Mouse (Mus musculus) adrenal gland, postnatal 25 days (tissue): ENCODE data around the gene Oser1. TPM values are rescaled to one million over a fixed set of nuclear protein-coding genes. Genes with fewer than 3 reads are reported as not detected.
"Not testable (repeated sequence)": the region's sequence is repeated elsewhere in the genome, so short reads cannot be mapped to it uniquely, and the experiment has no call there.

Source experiments
- DNase-seq: peaks from one replicate; pipeline ENCODE4 v3.0.0; 2021; ENCODE audit warnings: mixed read lengths
- total RNA-seq: library from RNA; stranded (reverse); gene quantifications from 2 replicates; pipeline ENCODE4 v1.2.3, GENCODE M21; 2021

The Oser1 gene
- total RNA-seq, 1 experiment from 2014 or later: 34.2 TPM

DNA sequence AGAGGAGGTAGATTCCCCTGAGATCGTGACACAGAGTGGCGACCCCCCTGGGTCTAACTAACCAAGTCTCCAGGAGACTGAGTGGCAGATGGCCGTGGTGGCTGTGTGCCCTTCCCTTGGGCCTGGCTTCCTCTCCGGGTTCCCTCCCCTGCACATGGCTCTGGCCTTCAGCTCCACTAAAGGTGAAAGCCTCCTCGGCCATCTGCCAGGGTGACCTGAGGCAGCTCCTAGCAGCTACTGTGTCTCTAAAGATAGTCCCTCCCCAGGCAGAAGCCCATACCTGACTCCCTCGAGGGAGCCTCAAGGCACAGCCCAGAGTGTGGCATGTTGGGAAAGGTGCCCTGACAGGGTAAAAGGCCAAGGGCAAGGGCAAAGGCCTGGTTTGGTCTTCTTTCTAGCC lies 19.0 kb upstream of the Oser1 start:
- DNase-seq: no peak

DNA sequence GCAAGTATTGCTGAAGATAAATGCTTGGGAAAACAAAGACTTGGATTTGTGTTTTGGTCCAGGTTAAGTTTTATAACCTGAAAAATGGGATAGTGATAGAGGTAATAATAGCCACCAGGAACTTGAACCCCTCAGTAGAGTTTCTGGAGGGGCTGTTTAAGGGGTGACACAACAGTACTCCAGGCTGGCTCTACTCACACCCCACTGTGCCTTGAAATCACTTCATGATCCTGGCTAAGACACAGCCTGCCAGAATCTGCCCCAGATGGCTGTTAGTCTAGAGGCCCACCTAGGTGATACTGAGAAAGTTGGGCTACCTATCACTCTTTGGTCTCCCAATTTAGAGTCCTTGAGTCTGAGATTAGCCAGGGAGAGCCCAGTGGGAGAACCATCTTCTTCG lies 15.0 kb upstream of the Oser1 start:
- no peak for DNase-seq

DNA sequence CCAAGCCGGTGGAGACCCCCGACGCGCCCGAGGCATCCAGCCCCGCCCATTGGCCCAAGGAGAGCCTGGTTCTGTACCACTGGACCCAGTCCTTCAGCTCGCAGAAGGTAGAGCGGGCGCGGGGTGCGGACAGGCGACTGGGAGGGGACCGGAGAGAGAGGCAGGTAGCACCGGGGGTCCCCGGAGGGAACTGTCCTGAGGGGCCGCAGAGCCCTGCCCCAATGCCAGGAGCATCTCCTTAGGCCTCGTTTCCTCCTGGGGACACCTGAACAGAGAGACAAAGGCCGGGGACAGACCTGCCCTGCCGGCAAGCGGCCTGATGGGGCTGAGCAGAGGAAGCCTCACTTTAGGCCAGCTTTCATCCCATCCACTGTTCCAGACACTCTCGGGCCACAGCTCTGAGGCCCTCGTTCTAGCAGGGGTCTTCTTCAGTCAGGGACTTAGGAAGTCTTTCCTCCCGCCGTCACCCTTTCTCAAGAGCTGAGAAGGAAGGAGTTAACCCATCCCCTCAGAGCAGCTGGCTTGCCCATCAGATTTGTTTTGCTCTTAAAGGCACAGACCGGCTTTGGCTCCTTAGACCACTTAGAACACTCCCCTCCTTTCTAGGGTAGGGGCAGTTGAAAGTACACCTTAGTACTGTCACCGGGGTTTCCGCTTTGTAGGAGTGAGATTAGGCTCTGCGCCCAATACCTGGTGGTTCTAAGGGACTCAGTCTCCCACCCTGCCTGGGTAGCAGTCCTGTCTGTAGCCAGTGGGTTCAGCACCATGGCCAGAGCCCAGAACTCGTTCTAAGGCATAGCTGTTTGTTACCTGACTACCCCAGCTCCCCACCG lies 14.3 kb upstream of the Oser1 start:
- peak; percentile 68 for DNase-seq

DNA sequence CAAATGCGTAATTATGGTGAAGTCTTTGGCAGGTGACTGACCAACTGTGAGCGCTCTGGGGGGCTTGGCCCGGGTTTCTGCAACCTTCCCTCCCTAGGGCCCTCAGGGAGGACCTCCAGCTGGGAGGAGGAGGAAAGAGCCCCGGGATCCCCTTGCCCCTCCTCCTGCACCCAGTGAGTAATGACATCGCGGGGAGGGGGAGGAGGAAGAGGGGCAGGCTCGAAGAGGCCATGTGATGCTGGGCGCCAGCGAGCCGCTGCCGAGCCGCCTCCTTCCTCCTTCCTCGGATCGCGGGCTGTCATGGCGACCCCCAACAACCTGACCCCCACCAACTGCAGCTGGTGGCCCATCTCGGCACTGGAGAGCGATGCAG lies 13.7 kb upstream of the Oser1 start, which contains the start of gene Gdap1l1:
Gdap1l1 (plus strand) TSS at position 231 of the 373 bp plus-strand sequence.
- peak; percentile 52 for DNase-seq

DNA sequence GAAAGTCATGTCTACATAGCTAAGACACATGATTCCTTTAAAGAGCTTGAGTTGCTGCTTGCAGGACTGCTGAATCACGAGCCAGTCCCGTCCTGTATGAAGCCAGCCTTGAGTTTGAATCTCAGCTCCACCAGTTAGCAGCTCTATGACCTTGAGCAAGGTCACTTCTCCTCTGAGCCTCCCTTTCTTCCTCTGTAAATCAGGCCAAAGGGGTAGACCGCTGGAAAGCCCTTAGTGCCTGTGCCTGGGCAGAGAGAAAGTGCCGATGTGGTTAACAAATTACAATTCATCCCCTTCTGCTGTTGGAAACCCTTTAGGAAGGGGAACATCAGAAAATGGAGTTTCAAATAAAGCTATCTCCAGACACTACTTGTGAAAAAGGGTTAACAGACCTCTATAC lies 13.3 kb upstream of the Oser1 start:
- DNase-seq: no peak

DNA sequence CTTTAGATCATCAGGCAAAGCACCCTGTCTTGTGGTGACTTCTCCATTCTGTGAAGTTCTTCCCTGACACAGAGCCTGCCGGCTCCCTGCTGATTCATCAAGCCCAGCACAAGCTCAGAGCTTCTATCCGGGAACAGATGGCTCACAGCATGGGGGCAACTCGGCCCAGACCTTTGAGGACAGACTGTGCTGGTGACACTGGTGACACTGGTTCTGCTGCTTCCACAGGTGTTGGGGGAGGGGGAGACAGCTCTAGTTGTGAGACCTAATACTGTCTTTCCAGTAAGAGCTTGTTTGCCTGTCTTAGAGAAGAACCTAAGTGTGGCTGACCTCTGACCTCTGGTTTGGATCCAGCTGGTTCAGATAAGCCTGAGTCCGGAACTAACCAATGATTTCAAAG lies 9.5 kb upstream of the Oser1 start:
- no peak for DNase-seq

DNA sequence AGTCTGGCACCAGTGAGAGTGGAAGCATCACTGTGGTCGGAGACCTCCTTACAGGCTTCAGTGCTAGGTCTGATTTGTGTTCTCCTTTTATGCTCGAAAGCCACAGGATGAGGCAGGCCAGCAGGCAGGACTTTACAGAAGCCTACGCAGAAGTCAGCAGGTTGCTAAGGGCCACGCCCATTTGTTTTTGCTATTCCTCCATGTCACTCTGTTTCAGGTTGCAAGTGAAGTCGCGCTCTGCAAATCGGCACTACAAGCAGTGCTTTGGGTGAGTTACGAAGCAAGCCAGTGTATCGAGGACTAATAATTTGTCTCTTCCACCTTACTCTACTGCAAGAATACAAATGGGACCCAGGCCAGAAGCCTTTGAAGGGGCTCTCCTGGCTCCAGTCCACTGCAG lies 6.8 kb upstream of the Oser1 start:
- no peak for DNase-seq

DNA sequence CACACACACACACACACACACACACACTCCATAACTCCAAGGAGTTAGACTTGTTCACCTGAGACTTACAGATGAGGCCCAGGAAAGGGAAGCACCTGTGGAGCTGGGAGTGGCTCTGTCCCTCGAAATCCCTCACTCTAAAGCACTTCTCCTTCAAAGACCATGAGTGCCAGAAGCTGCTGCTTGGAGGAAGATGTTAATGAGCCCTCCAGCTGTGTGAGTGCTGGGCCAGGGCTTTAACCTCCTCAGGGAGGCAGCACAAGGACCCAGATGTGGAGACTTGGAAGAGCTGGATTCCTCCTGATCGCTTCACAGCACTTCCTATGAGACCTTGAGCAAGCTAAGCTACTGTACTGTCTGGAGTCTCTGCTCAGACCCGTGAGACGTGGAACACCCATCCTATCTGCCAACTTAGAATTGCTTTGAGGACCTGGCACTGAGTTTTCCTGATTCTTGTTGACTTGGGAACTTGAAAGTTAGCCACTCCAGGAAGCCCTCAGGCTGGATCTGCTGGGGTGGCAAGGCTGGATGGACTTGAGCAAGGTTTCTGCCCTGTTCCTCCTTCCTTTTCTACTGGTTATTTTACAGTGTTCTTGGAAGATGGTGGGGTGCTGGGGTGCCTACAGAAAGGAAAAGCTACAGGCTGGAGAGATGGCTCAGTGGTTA lies 4.0 kb upstream of the Oser1 start:
- no peak for DNase-seq

DNA sequence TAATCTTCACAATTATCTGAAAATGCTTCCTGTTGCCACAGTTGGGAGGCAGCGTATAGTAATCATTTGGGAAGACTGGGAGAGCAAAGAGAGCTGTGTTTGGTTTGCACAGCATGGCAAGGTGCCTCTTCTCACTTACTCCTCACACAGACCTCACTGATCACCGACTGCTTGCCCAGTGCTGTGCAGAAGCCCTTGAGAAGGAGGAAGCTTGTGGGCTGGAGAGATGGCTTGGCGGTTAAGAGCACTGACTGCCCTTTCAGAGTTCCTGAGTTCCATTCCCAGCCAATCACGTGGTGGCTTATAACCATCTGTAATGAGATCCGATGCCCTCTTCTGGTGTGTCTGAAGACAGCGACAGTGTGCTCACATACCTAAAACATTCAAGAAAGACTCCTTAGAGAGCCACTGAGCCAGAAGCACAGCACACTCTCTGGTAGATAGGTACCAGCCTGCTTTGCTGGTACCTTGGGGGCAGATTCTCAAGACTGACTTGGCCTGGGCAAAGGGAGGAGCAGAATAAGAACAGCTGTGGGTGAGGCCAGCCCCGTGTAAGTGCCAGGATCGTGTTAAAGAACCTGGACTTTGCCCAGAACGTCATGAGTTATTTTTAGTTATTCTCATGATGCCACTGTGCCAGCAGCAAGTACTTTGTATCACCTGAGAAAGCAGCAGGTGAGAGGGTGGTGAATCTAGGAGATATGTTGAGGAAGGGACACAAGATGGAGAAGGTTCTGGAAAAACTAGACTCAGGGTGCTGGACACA lies 1.4 kb downstream of the Oser1 start:
- no peak for DNase-seq

DNA sequence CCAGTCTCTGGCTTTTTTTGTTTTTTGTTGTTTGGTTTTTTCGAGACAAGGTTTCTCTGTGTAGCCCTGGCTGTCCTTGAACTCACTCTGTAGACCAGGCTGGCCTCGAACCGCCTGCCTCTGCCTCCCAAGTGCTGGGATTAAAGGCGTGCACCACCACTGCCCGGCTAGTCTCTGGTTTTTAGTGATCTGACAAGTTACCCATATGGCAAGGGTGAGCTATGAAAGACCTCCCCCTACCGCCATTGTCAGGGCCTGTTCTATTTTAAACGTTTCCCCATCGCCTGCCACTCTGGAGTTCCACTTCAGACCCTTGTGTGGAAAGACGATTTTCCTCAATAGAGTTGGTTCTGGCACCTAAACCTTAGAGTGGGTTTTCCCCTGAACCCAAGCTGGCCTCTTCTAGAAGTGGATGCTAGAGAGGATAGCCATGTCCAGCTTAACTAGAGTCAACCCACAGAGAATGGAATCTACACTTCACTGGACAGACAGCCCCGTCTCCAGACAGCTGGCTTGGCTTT lies 4.1 kb downstream of the Oser1 start:
- no peak for DNase-seq

DNA sequence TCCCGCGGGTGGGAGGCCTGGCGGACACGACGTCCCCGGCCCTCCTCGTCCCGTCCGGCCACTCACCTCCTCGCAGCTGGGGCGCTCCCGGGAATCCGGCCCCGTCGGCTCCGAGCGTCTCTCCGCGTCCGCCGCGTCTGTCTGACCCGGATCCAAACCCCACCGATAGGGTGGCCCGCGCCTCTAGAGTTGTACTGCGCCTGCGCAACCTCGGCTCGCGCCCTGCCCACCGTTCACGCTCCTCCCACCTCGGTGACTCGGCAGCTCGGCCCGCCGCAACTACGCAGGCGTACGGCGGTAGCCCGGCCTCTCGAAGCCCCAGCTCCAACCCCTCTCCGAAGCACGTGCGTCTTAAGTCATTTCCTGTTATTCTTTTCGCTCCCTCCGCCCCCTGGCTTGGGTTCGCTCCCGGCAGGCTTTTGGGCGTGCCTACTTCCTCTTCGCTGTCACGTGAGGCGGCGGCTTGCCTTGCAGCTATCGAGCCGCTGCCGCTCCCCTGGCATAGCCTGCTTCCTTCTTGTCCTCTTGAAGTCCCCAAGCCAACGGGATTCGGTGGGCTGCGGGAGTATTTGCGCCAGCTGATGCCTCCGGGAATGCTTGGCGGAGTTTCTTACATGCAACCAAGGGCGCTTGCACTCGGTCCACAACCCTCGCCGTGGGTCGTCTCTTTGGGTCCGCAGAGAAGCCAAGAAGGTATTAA lies 5.0 kb downstream of the Oser1 start:
- DNase-seq: peak; percentile 99

DNA sequence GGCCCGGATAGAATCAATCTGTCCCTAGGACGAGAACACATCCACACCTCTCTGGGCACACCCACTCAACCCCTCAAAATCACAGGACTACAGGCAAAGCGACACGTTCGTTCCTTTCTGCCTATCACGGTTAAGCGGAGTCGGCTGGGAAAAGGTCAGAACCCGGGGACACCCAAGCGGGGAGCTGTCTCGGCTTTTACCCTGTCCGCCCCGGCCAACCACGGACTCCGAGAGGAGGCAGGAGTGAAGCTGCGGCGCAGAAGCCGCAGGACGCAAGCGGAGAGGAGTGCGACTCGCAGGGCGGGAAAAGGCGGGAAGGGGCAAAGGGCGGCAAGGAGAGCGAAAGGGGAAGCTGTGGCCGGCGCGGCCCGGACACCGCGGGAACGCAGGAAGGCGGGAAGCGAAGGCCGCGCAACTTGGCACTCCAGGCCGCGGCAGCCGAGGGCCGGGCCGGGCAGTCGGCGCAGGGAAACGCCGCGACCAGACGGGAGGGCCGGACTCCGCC lies 5.6 kb downstream of the Oser1 start:
- DNase-seq: no peak

DNA sequence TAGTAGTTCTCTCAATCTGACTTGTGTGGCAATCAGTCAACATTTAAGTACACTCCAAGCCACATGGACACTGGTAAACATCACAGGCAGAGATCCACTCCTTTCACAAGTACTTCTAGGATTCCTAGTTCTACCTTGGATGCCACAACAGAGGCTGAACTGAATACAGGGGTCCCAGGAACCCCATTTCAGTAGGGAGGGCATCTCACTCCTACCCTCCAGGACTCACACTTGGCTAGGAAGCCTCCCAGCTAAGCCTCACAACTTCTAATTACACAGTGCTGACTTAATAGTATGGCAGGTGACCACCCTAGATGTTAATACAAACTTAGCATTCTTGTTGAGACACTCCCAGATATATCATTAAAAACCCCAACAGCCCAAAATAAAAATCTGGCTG lies 6.7 kb downstream of the Oser1 start:
- no peak for DNase-seq

DNA sequence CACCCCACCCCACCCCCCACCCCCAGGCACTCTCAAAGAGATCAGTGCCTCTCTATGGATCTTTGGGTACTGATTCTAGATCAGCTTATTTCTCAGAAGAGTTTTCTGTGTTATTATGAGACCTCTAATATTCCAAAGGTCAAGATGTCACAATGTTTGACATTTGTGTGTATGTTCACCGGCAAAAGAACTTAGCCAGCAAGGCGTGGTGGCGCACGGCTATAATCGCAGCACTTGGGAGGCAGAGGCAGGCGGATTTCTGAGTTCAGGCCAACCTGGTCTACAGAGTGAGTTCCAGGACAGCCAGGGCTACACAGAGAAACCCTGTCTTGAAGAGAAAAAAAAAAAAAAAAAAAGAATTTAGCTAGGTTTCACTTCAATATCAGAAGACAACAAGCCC lies 7.5 kb downstream of the Oser1 start:
- no peak for DNase-seq

DNA sequence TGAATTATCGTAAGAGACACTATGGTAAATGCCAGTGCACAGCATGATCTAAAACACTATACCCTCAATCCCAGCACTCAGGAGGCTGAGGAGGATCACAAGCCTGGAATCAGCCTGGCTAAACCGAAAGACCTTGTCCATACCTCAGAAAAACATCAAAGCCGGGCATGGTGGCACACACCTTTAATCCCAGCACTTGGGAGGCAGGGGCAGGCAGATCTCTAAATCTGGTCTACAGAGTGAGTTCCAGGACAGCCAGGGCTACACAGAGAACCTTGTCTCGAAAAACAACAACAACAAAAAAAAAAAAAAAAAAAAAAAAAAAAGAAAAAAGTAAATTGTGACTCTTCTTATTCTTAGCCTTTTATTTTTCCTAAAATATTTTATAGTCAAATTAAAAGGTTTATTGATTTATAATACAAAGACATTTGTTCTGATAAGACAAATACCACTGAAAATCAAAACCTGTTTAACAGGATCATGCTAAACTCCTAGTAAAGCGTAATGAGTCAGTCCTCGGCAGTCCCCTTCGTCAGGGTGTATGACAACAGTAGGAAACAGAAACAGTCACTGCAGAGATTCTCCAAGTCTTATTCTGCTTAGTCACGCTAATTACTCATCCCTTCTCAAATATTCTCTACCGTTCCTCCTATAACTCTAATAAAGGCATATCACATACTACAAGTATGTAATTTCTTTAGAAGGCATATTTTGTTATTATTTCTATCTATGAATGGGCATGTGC lies 11.5 kb downstream of the Oser1 start:
- DNase-seq: no peak

DNA sequence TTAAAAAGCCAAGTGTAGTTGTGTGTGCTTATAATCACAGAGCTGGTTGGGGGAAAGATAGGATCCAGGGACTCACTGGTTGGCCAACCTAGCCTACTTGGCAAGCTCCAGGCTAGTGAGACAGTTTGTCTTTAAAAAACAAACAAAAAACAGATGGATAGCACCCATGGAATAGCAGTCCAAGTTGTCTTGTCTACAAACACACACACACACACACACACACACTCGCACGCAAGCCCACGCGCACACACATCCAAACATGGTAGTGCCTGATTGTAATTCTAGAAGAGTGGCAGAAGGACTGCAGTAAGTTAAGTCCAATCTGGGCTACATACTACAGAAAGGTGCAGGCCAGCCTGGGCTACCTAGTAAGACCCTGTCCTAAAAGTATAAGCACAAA lies 12.1 kb downstream of the Oser1 start:
- DNase-seq: no peak

DNA sequence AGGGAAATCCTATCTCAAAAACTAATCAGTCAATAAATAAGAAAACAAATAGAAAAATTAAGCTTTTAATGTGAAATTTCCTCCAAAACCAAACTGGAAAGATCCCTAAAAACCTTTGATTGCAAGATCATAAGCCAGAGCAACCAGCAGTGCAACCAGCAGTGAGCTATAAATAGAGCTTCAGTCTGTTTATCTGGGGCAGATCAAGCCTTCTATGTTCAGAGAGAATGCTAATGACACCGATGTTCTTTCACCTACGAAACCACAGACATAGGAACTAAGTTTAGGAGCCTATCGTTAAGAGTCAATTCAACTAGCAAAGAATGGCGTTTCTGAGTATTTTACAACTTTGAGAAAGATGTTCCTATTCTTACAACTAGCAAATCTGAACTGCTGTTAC lies 12.7 kb downstream of the Oser1 start:
- DNase-seq: no peak

DNA sequence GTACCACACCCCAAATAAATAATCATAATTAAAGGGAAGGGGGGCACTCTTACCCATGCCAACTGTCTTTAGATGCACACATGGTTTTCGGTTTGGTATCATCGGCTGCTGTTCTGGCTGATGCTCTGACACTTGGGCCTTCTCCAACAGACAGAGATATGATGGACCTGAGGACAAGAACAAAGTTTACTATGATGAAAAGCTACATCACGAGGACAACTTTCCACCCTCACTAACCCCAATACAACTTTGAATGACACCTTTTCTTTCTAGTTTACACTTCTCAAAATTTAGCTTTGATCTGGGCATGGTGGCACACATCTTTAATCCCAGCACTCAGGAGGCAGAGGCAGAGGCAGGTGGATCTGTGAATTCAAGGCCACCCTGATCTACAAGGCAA lies 13.2 kb downstream of the Oser1 start:
- DNase-seq: not testable (repeated sequence)

DNA sequence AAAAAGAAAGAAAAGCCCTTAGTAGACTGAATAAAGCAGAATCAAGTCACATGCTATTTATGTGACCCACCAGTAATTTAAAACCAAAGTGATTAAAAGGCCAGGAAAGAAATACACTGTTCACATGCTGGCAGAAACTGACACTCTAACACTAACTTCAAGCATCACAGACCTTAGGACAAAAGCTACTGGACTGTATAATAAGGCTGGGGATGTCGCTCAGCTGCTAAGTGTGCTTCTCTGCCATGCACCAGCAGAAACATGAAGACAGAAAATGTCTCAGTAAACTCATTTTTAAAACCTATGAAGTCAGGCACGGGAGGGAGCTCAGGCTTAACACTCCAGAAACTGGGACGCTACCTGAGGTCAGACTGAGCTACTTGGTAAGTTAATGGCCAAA lies 14.3 kb downstream of the Oser1 start:
- no peak for DNase-seq

DNA sequence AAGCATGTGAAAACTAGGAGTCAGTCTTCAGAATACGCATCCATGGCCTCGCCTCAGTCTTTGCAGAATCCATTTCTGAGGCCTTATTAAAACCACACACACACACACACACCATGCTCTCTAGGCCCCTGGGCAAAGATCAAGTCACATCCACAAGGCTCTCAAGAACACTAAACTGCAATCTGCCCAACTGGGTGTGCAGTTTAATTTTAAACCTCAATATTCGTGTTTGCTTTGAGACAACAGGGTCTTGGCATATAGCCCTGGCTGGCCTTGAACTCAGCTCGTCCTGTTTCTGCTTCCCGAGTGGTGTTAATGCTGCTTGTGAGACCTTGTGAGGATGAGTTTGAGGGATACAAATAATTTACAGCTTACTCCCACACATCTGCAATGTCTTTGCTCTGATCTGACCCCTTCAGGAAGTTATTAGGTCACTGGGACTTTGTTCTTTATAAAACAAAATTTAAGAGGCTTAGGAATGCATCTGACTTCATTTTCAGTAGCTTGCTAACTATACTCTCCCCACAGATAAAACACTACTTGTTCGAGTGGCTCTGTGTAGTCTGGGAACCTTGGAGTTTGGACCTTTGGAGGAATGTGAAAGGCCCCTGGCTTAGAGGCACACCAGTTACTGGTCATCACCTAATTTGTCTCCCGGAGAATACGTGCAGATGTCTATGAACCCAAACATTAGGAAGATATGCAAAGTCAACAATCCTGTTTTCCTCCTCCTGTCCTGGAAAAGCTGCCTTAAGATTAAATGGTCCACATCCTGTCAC lies 20.3 kb downstream of the Oser1 start:
- DNase-seq: peak; percentile 57

DNA sequence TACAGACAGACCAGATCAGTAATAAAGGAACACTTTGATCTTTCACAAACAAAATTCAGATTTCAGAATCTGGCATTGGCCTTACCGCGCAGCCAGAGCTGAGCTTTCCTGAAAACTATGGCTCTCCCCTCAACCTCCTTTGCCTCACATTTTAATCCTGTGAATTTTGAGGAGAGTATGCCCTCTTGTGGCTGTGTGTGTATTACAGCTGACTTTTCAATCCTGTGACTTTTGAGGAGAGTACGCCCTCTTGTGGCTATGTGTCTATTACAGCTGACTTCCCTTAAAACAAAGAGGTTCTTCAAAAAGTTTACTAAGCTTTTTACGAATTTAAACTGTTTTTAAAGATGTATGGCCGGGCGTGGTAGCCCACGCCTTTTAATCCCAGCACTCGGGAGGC lies 23.3 kb downstream of the Oser1 start:
- peak; percentile 54 for DNase-seq
